Mouse (Mus musculus) neural tube, embryonic 11.5 days (tissue): ENCODE measurements around the gene Izumo2. TPM values are rescaled to one million over a fixed set of nuclear protein-coding genes. Genes with fewer than 3 reads are reported as not detected.

ENCODE experiments used
- ATAC-seq: fragments of 200-750 bp; cut with Nextera tagmentation; 2 replicates; pipeline ENCODE4 v1.8.0; 2017; ENCODE audit warnings: moderate number of reproducible peaks, mild to moderate bottlenecking, moderate TSS enrichment, moderate library complexity; ENCODE audit not compliant: insufficient read depth, low FRiP score, low TSS enrichment
- DNase-seq: peaks from one replicate; pipeline ENCODE4 v3.0.0-alpha.2; 2015; ENCODE audit warnings: low spot score
- H3K27ac ChIP-seq: fragments of 300-500 bp; sonication (generic); 2 replicates; pipeline ENCODE4 v1.5.1; 2014; ENCODE audit warnings: low read depth, mild to moderate bottlenecking, low read length
- H3K27me3 ChIP-seq: fragments of 300-500 bp; sonication (generic); 2 replicates; pipeline ENCODE4 v1.6.1; 2014; ENCODE audit warnings: mild to moderate bottlenecking, low read length, mixed read lengths; ENCODE audit not compliant: control insufficient read depth, insufficient read depth
- H3K36me3 ChIP-seq: fragments of 300-500 bp; sonication (generic); 2 replicates; pipeline ENCODE4 v1.6.1; 2014; ENCODE audit warnings: mild to moderate bottlenecking, low read length, moderate library complexity, mixed read lengths; ENCODE audit not compliant: control insufficient read depth, insufficient read depth
- H3K4me1 ChIP-seq: fragments of 300-500 bp; sonication (generic); 2 replicates; pipeline ENCODE4 v1.6.1; 2014; ENCODE audit warnings: low read length, mixed read lengths; ENCODE audit not compliant: control insufficient read depth, insufficient read depth
- H3K4me2 ChIP-seq: fragments of 300-500 bp; sonication (generic); 2 replicates; pipeline ENCODE4 v1.6.1; 2014; ENCODE audit warnings: low read depth, mild to moderate bottlenecking, moderate library complexity
- H3K4me3 ChIP-seq: fragments of 300-500 bp; sonication (generic); 2 replicates; pipeline ENCODE4 v1.5.1; 2014; ENCODE audit warnings: low read depth, low read length
- H3K9ac ChIP-seq: fragments of 300-500 bp; sonication (generic); 2 replicates; pipeline ENCODE4 v1.6.1; 2014; ENCODE audit warnings: mild to moderate bottlenecking, low read length
- H3K9me3 ChIP-seq: fragments of 300-500 bp; sonication (generic); 2 replicates; pipeline ENCODE4 v1.6.1; 2016; ENCODE audit warnings: low read length; ENCODE audit not compliant: control insufficient read depth
- WGBS: fragments of 180-500 bp; shearing (Covaris S2); extraction: QIAGEN DNeasy Blood & Tissue Kit; methylation state at CpG from one replicate; pipeline ENCODE4 v1.1.7; 2014; 5-methylcytosine and 5-hydroxymethylcytosine counted together
- polyA plus RNA-seq: library from polyadenylated mRNA; unstranded; fragments of >200 nt; fragmentation: Nextera tagmentation; extraction: Ambion mirVana; gene quantifications from 2 replicates; pipeline ENCODE4 v1.2.1, GENCODE M21; 2014

Izumo2 gene
- polyA plus RNA-seq, 1 experiment from 2014 or later, result not detected

GRCm38 (mm10) chr7:44689331-44689730 is 19.2 kb upstream of the Izumo2 start:
- WGBS, result 89% methylated on average over 7 of the region's 7 CpGs
- no peak overlapping the region for H3K27ac ChIP-seq
- no peak for ATAC-seq

GRCm38 (mm10) chr7:44693427-44694175 is 14.9 kb upstream of the Izumo2 start:
- Histone ChIP-seq H3K27ac (no peak overlapping the region), H3K9ac (no peak overlapping the region), H3K9me3 (no peaks in the 10 kb centered on the region), H3K36me3 (no peaks in the 10 kb centered on the region), H3K4me3 (no peak overlapping the region), H3K27me3 (no peaks in the 10 kb centered on the region), H3K4me2 (no peak overlapping the region), H3K4me1 (no peaks in the 10 kb centered on the region)
- DNase-seq (no peak), ATAC-seq (no peak)
- WGBS, result 86% methylated on average over 10 of the region's 10 CpGs

More at GRCm38 (mm10) chr7:44689331-44689730, 19.2 kb upstream of the Izumo2 start:
- H3K4me2 ChIP-seq, result no peak overlapping the region
- H3K9ac ChIP-seq, result no peak overlapping the region
- no peaks in the 10 kb centered on the region for H3K36me3 ChIP-seq
- DNase-seq, result no peak
- no peak overlapping the region for H3K4me3 ChIP-seq
- no peaks in the 10 kb centered on the region for H3K27me3 ChIP-seq
- no peaks in the 10 kb centered on the region for H3K4me1 ChIP-seq
- H3K9me3 ChIP-seq, result no peaks in the 10 kb centered on the region

GRCm38 (mm10) chr7:44695223-44695622 is 13.3 kb upstream of the Izumo2 start:
- H3K4me3 ChIP-seq, result no peak overlapping the region
- H3K9me3 ChIP-seq, result no peaks in the 10 kb centered on the region
- H3K27ac ChIP-seq, result no peak overlapping the region
- H3K36me3 ChIP-seq, result no peaks in the 10 kb centered on the region
- H3K27me3 ChIP-seq, result no peaks in the 10 kb centered on the region
- H3K4me2 ChIP-seq, result no peak overlapping the region
- ATAC-seq (no peak), DNase-seq (no peak)
- H3K9ac ChIP-seq, result no peak overlapping the region
- no peaks in the 10 kb centered on the region for H3K4me1 ChIP-seq
- WGBS, result 89% methylated on average over 4 of the region's 4 CpGs

GRCm38 (mm10) chr7:44697191-44697710 is 11.3 kb upstream of the Izumo2 start:
- Histone ChIP-seq H3K9me3 (no peaks in the 10 kb centered on the region), H3K4me2 (0 out of 2 replicates have a peak overlapping the region, but pooled peaks have one; percentile 5), H3K4me3 (no peak overlapping the region), H3K4me1 (no peaks in the 10 kb centered on the region), H3K27ac (no peak overlapping the region), H3K36me3 (no peaks in the 10 kb centered on the region), H3K9ac (no peak overlapping the region), H3K27me3 (no peaks in the 10 kb centered on the region)
- peak; percentile 25 for DNase-seq
- WGBS, result 16% methylated on average over 19 of the region's 20 CpGs
- no peak for ATAC-seq

- H3K9ac ChIP-seq, result no peak overlapping the region
- ATAC-seq (no peak), DNase-seq (no peak)
- no peak overlapping the region for H3K27ac ChIP-seq
- no peak overlapping the region for H3K4me3 ChIP-seq
- no peaks in the 10 kb centered on the region for H3K36me3 ChIP-seq
- H3K9me3 ChIP-seq, result no peaks in the 10 kb centered on the region
- 60% methylated on average over 7 of the region's 7 CpGs for WGBS
- H3K4me2 ChIP-seq, result no peak overlapping the region
- no peaks in the 10 kb centered on the region for H3K4me1 ChIP-seq
- no peaks in the 10 kb centered on the region for H3K27me3 ChIP-seq
Observed at GRCm38 (mm10) chr7:44697980-44698379, 10.6 kb upstream of the Izumo2 start.

- Histone ChIP-seq H3K4me1 (no peaks in the 10 kb centered on the region), H3K27ac (no peak overlapping the region)
Observed at GRCm38 (mm10) chr7:44701921-44702320, 6.6 kb upstream of the Izumo2 start.

GRCm38 (mm10) chr7:44702985-44703384 is 5.6 kb upstream of the Izumo2 start:
- Histone ChIP-seq H3K27ac (no peak overlapping the region), H3K4me1 (no peaks in the 10 kb centered on the region), H3K36me3 (no peaks in the 10 kb centered on the region), H3K27me3 (no peaks in the 10 kb centered on the region), H3K4me3 (no peak overlapping the region), H3K4me2 (no peak overlapping the region), H3K9ac (no peak overlapping the region), H3K9me3 (no peaks in the 10 kb centered on the region)
- 75% methylated on average over 8 of the region's 8 CpGs for WGBS
- no peak for DNase-seq
- ATAC-seq, result no peak

More at GRCm38 (mm10) chr7:44701921-44702320, 6.6 kb upstream of the Izumo2 start:
- DNase-seq (peak; percentile 32), ATAC-seq (peak; percentile 53)
- Histone ChIP-seq H3K4me3 (no peak overlapping the region), H3K9ac (no peak overlapping the region), H3K27me3 (no peaks in the 10 kb centered on the region), H3K4me2 (no peak overlapping the region), H3K36me3 (no peaks in the 10 kb centered on the region), H3K9me3 (no peaks in the 10 kb centered on the region)
- WGBS, result 10% methylated on average over 6 of the region's 6 CpGs

- H3K4me1 ChIP-seq, result no peaks in the 10 kb centered on the region
- no peak overlapping the region for H3K4me3 ChIP-seq
- H3K9me3 ChIP-seq, result no peaks in the 10 kb centered on the region
- peak; percentile 27 for DNase-seq
- H3K9ac ChIP-seq, result no peak overlapping the region
- H3K27me3 ChIP-seq, result no peaks in the 10 kb centered on the region
- WGBS, result 64% methylated on average over 3 of the region's 3 CpGs
- no peak overlapping the region for H3K4me2 ChIP-seq
- H3K36me3 ChIP-seq, result no peaks in the 10 kb centered on the region
- H3K27ac ChIP-seq, result no peak overlapping the region
- ATAC-seq, result no peak
Observed at GRCm38 (mm10) chr7:44704363-44704762, 4.2 kb upstream of the Izumo2 start.

- DNase-seq (no peak), ATAC-seq (no peak)
- Histone ChIP-seq H3K9ac (no peak overlapping the region), H3K4me3 (no peak overlapping the region), H3K9me3 (no peaks in the 10 kb centered on the region), H3K27ac (no peak overlapping the region), H3K4me1 (no peaks in the 10 kb centered on the region), H3K4me2 (no peak overlapping the region), H3K36me3 (no peaks in the 10 kb centered on the region), H3K27me3 (no peaks in the 10 kb centered on the region)
- 88% methylated on average over 4 of the region's 4 CpGs for WGBS
Observed at GRCm38 (mm10) chr7:44705086-44705485, 3.5 kb upstream of the Izumo2 start.
